Mouse (Mus musculus): Measurements from ENCODE around the gene Gemin7.
"Not testable (repeated sequence)": the region's sequence is repeated elsewhere in the genome, so short reads cannot be mapped to it uniquely, and the experiment has no call there.

The Gemin7 gene

DNA sequence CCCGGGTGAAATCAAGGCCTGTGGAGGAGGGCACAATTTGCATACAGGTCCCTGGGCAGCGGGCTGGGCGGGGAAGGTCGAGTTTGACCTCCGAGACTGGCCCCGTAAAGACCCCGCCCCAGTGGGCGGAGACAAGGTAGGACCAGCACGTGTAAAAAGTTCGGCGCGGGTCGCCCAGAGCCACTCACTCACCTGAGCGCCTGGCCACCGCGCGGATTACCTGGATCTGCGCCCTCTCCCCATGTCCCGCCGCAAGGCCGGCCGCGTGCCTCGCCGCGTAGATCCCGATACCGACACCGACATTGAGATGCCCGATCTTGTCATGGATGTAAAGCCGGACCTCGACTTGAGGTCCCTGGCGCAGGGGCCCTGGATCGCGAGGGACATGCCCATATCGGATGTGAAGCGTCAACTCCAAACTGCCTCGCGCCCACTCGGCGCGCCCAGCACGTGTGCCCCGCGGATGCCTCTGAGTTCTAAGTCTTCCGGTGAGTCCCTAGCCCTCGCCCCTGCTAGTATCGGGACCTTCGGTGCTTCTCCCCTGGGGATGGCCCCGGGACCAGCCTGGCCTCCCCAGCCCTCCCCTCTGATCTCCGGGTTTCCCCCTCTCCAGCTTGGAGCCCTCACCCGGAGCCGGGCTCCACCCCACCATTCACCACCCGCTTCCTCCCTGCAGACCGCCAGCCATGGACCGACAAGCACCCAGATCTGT, at the start of gene Gemin7, which contains the start of gene Zfp296:
Gene Gemin7, minus strand, starts transcription at position 455 of the 712 bp plus-strand sequence.
Gene Zfp296, plus strand, starts transcription at position 147 of the 712 bp plus-strand sequence.
- peak; percentile 24 to 28 for DNase-seq (ENCODE audit: low read depth in 2 of 2, low spot score in 2 of 2)

- DNase-seq (ENCODE audit: low read depth in 2 of 2, low spot score in 2 of 2) = no peak
Measured at GRCm38 (mm10) chr7:19623433-19623832, 46.0 kb upstream of the Gemin7 start.

GRCm38 (mm10) chr7:19622241-19622640, 44.8 kb upstream of the Gemin7 start:
- no peak for DNase-seq (ENCODE audit: low read depth in 2 of 2, low spot score in 2 of 2)

DNA sequence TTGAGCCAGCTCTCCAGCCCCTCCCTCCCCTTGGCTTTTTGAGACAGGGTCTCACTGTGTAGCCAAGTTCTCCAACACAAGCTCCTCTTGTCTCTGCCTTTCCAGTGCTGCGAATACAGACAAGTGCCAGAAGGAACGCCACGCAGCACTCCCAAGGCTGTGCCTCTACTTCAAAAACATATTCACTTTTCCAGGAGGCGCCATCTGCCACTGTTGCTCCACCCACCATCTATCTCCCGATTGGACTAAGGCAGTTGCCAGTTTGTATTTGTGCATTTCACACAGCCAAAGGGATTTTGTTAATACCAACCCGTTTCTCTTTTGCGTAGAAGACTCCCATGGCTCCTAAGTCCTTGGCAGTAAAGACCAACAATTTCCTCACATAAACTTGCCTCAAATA, 43.4 kb upstream of the Gemin7 start:
- no peak for DNase-seq (ENCODE audit: low read depth in 2 of 2, low spot score in 2 of 2)

DNA sequence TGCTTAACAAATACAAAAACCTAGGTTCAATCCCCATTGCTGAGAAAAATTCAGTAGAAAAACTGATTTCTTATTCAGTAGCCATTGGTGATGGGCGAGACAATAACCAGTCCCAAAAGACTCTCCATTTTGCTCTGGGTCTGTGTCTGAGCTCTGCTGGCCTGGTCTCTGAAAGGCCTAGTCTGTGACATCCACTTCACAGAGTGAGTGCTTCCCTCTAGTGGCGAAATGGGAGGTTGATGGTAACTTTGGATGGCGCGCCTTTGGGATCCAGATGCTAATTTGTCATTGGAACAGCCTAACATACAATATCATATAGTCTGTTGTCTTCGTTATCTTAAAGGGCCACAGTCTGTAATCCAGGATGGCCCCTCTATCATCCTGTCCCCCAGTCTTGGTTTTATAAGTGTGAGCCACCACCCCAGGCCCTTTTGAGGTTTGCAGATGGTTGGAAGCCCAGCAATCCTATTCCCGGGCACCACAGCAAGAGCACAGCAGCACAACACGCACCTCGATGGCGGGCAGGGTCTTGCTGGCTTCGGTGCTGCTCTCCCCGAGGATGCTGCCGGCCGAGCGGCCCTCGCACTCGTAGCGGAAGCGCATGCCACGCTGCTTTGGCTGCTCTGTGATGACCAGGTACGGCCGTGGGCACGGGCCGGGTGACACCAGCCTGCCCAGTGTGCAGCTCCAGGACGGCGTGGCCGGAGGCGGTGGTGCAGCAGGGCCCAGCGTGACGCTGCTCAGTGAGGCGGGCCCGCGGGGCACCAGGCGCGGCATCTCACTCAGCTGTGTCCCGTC, 41.8 kb upstream of the Gemin7 start:
- DNase-seq (ENCODE audit: low read depth in 2 of 2, low spot score in 2 of 2) = peak; percentile 58 to 70

DNA sequence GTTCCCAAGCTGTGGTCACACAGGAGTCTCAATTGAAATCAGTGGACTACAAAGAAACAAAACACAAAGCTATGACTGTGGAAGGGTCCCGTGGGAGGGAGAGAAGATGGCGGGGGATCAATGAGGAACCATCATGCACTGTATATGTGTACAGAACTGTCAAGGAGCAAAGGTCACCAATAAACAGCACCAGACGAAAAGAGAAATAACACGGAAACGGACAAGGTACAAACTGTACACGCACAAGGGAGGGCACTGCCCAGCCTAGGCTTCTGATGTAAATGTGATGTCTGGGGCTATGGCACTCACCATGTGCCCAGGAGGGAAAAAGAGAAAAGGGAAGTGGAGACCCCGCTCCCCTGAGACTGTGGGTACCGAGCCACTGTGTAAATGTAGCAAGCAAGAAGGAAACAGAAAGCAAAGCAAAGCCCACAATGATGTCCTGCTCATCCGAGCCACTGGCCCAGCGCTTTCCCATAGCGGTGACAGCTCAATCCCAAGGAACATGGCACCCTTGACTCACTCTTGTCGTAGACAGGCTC, 37.7 kb upstream of the Gemin7 start:
- no peak for DNase-seq (ENCODE audit: low read depth in 2 of 2, low spot score in 2 of 2)

- DNase-seq (ENCODE audit: low read depth in 2 of 2, low spot score in 2 of 2) = no peak
Measured at GRCm38 (mm10) chr7:19610969-19611368, 33.6 kb upstream of the Gemin7 start.

DNA sequence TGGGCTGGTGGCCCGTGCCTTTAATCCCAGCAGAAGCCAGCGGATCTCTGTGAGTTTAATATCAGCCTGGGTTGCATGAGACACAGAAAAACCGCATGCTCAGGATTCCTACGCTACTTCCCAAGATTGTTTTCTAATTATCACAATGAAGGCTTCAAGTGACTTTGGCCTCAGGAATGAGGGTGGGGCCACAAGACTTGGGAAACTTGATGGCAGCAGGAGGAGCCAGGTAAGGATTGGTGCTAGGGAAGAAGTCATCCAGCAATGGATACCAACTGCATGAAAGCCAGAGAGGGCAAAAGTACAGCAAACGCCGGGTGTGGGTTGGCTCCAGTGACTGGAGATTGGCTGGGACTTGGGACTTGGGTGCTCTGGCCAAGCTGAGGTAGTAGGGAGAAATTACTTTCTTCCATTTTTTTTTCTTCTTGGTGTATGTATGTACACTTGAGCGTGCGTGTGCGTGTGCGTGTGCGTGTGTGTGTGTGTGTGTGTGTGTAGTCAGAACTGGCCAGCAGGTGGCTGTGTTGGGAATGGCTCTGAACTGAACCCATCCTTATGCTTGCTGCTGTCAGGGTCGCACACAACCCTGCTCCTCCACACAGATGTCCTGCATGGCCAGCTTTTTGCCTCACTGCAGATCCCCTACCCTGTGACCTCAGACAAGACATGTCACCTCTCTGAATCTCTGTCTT, 32.4 kb upstream of the Gemin7 start:
- DNase-seq (ENCODE audit: low read depth in 2 of 2, low spot score in 2 of 2) = no peak

DNA sequence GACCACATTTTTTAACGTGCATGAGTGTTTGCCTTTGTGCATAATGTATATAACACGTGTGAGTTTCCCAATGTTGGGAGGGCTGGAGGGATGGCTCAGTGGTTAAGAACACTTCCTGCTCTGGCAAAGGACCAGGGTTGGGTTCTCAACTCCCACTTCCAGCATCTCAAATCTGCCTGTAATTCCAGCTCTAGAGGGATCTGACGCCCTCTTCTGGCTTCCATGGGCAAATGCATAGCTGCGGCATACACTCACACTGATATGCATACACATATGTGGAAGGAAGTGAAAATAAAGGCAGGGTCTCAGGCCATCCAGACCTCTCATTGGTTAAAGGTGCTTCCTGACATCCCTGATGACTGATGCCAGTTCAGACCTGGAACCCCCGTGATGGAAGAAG, 29.9 kb upstream of the Gemin7 start:
- DNase-seq (ENCODE audit: low read depth in 2 of 2, low spot score in 2 of 2) = no peak

- DNase-seq (ENCODE audit: low read depth in 2 of 2, low spot score in 2 of 2) = not testable (repeated sequence)
Measured at GRCm38 (mm10) chr7:19604606-19605214, 27.3 kb upstream of the Gemin7 start.

DNA sequence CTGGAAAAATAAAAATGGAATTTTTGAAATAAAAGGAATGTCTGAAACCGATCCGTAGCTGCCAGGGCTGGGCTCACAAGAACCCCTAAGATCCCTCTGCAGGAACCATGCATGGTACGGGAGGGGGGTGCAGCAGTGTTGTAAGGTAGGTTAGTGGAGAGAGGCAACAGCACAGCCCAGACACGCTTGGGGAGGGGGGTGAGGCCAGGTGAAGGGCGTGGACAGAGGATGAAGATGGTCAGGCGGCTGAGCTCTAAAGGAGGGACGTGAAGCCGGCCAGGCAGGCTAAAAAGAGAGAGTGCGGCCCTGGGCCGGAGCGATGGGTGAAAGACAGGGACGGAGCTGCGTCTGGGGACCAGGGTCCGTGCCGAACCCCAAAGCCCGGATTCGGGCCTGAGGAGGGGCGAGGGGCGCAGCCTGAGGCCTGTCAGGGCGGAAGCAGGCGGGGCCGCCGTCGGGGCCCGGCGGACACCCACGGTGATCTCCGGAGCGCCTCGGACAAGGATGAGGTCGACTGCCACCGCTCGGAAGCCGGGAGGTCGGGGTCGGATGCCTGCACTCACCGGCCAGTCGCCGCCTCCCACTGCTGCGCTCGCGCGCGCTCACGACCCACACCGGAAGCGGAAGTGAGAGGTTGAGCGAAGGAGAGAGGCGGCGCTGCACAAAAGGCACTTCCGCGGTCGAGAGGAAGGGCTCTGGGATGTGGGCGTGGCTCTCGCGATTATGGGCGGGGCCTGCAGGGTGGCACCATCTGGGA, 26.6 kb upstream of the Gemin7 start, which contains the start of gene Clasrp:
Gene Clasrp, minus strand, starts transcription at position 638 of the 757 bp plus-strand sequence.
- DNase-seq (ENCODE audit: low read depth in 2 of 2, low spot score in 2 of 2) = peak; percentile 91 to 95

DNA sequence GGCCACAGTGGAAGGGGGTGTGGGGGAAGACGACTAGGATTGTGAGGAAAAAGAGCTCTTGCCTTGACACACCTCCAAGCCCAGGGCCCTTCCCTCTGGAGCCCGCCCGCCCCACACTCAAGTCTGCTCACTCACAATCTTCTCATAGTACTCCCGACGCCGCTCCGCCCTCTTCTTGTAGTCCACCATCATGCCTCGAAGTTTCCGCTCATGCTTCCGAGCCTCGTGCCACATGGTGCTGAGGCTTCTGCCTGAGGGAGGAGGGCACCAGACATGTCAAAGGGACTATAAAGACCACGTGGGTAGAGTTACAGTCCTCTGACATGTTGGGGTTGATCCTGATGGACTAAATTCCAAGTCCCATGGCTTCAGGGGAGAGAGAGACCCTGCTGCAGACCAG, 25.7 kb upstream of the Gemin7 start:
- DNase-seq (ENCODE audit: low read depth in 2 of 2, low spot score in 2 of 2) = no peak

DNA sequence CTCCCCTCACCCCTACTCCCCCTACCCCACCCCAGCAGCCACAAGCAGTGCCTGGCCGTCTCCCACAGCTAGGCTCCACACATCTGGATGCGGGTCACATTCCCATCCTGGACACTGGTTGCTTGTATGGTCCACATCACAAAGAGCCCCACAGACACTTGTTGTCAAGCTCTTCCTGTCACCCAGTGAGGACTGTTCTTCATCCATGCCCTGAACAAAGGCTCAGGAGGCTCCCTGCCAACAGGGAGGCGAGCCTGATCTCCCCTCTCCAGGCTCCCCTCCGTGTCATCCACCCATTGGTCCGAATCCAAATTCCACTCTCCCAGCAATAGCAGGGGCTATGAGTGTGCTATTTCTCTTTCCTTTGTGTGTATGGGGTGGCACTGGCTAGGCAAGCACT, 23.2 kb upstream of the Gemin7 start:
- DNase-seq (ENCODE audit: low read depth in 2 of 2, low spot score in 2 of 2) = no peak

- DNase-seq (ENCODE audit: low read depth in 2 of 2, low spot score in 2 of 2) = no peak
Measured at GRCm38 (mm10) chr7:19593061-19593730, 15.8 kb upstream of the Gemin7 start.

DNA sequence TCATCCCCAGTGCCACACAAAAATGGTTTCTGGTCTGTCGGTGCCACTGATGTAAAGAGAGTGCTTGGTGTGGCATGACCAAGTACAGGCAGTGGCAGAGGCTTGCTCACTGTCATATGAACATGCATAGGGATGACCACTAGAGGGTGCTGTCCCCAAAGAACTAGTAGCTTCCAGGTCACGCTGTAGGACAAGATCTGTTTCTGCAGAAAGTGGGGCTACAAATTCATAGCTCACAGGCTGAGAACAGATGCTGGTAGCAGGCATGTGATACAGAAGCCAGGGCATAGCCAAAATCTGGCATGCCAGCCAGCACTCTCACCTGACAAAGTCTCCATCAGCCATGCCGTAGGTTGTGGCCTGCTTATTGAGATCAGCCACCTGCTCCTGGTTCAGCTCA, 12.5 kb upstream of the Gemin7 start:
- DNase-seq (ENCODE audit: low read depth in 2 of 2, low spot score in 2 of 2) = peak; percentile 69 to 77

DNA sequence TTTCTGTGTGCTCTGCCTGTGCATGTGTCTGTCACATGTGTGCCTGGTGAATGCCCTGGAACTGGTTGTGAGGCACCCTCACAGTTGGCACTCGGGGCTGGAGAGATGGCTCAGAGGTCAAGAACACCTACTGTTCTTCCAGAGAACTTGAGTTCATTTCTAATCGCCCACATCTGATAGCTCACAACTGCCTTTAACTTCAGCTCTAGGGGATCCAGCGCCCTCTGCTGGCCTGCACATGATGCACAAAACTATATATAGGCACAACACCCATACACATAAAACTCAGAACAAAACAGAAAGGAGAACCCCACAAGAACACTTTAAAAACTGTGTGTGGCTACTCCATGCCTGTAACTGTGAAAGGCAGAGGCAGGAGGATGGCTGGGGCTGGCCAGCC, 11.8 kb upstream of the Gemin7 start:
- peak in 1 of 2 experiments; percentile 42 for DNase-seq (ENCODE audit: low read depth in 2 of 2, low spot score in 2 of 2)

GRCm38 (mm10) chr7:19586269-19586668, 8.9 kb upstream of the Gemin7 start:
- no peak for DNase-seq (ENCODE audit: low read depth in 2 of 2, low spot score in 2 of 2)

DNA sequence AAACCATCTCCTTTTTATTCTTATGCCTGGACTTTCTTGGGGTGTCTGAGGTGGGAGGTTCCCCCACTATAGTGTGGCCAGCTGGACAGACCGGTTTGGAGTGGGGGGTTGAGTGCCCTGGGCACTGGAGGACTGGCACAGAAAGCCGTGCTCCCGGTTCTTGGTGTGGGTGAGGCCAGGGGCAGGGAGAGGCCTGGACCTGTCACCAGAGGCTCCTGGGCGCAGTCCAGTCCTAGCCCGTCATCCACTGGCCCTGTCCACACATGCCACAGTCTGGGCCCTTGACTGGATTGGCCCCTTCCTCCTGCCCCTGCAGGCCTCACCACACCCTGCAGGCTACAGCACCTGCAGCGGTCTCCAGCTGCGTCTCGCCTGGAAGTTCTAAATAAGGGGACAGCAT, 3.2 kb upstream of the Gemin7 start:
- no peak for DNase-seq (ENCODE audit: low read depth in 2 of 2, low spot score in 2 of 2)

DNA sequence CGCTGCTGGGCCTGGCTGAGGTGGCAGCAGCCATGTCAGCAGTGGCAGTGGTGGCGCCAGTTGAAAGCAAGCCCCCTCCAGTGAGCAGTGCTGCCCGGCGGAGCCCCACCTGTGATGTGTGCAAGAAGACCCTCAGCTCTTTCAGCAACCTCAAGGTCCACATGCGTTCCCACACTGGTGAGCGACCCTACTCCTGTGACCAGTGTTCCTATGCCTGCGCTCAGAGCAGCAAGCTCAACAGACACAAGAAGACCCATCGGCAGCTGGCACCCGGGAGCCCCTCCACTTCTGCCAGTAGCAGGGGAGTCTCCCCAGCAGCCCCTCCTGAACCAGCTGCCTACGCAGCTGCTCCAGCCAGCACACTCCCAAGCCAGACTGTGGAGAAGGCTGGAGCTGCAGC, 2.4 kb upstream of the Gemin7 start:
- DNase-seq (ENCODE audit: low read depth in 2 of 2, low spot score in 2 of 2) = no peak

- DNase-seq (ENCODE audit: low read depth in 2 of 2, low spot score in 2 of 2) = no peak
Measured at GRCm38 (mm10) chr7:19578436-19578835, 1.0 kb upstream of the Gemin7 start.
